Mouse (Mus musculus) neural tube, embryonic 12.5 days (tissue): ENCODE measurements around the gene Grik5. TPM values are rescaled to one million over a fixed set of nuclear protein-coding genes. Genes with fewer than 3 reads are reported as not detected.

ENCODE experiments used
- ATAC-seq: fragments of 200-750 bp; cut with Nextera tagmentation; 2 replicates; pipeline ENCODE4 v1.8.0; 2017; ENCODE audit warnings: low read depth, mild to moderate bottlenecking, moderate TSS enrichment, moderate library complexity; ENCODE audit not compliant: low FRiP score
- H3K27ac ChIP-seq: fragments of 300-500 bp; sonication (generic); 2 replicates; pipeline ENCODE4 v1.5.1; 2016
- H3K27me3 ChIP-seq: fragments of 300-500 bp; sonication (generic); replicated peaks from 2 replicates; pipeline ENCODE4 v1.6.1; 2016; ENCODE audit warnings: mild to moderate bottlenecking
- H3K36me3 ChIP-seq: fragments of 300-500 bp; sonication (generic); 2 replicates; pipeline ENCODE4 v1.6.1; 2016; ENCODE audit warnings: mild to moderate bottlenecking
- H3K4me1 ChIP-seq: fragments of 300-500 bp; sonication (generic); 2 replicates; pipeline ENCODE4 v1.6.1; 2016
- H3K4me2 ChIP-seq: fragments of 300-500 bp; sonication (generic); replicated peaks from 2 replicates; pipeline ENCODE4 v1.6.1; 2016; ENCODE audit warnings: mild to moderate bottlenecking
- H3K4me3 ChIP-seq: fragments of 300-500 bp; sonication (generic); 2 replicates; pipeline ENCODE4 v1.5.1; 2016
- H3K9ac ChIP-seq: fragments of 300-500 bp; sonication (generic); 2 replicates; pipeline ENCODE4 v1.6.1; 2016; ENCODE audit warnings: mild to moderate bottlenecking
- H3K9me3 ChIP-seq: fragments of 300-500 bp; sonication (generic); 2 replicates; pipeline ENCODE4 v1.6.1; 2016; ENCODE audit warnings: mild to moderate bottlenecking
- WGBS: fragments of 180-500 bp; shearing (Covaris S2); methylation state at CpG from one replicate; pipeline ENCODE4 v1.1.7; 2016; 5-methylcytosine and 5-hydroxymethylcytosine counted together
- polyA plus RNA-seq: library from polyadenylated mRNA; unstranded; fragments of >200 nt; fragmentation: Nextera tagmentation; extraction: Ambion mirVana; gene quantifications from 2 replicates; pipeline ENCODE4 v1.2.1, GENCODE M21; 2016

The Grik5 gene
- polyA plus RNA-seq, 1 experiment from 2014 or later: 19.5 TPM

- peak overlapping the region; percentile 94 for H3K9ac ChIP-seq
- WGBS: under 1% methylated on average over 56 of the region's 56 CpGs
- ATAC-seq: peak; percentile 95
- H3K27me3 ChIP-seq: no peaks in the 10 kb centered on the region
- peak overlapping the region; percentile 63 for H3K4me2 ChIP-seq
- peaks cover 25% of the 10 kb centered on the region for H3K36me3 ChIP-seq
- H3K27ac ChIP-seq: peak overlapping the region; percentile 87
- H3K4me1 ChIP-seq: peaks cover 45% of the 10 kb centered on the region
- no peaks in the 10 kb centered on the region for H3K9me3 ChIP-seq
- peak overlapping the region; percentile 94 for H3K4me3 ChIP-seq
Measured at GRCm38 (mm10) chr7:25076663-25077413, 4.7 kb upstream of the Grik5 start.

- Histone ChIP-seq H3K4me1 (peaks cover 50% of the 10 kb centered on the region), H3K9me3 (no peaks in the 10 kb centered on the region), H3K4me3 (peak overlapping the region; percentile 33), H3K36me3 (peaks cover 20% of the 10 kb centered on the region), H3K9ac (peak overlapping the region; percentile 52), H3K27me3 (no peaks in the 10 kb centered on the region), H3K27ac (peak overlapping the region; percentile 83), H3K4me2 (peak overlapping the region; percentile 63)
- no peak for ATAC-seq
- 23% methylated on average over 7 of the region's 7 CpGs for WGBS
Measured at GRCm38 (mm10) chr7:25076296-25076662, 4.1 kb upstream of the Grik5 start.

GRCm38 (mm10) chr7:25073924-25074323 lies 1.8 kb upstream of the Grik5 start:
- Histone ChIP-seq H3K36me3 (no peaks in the 10 kb centered on the region), H3K9ac (no peak overlapping the region), H3K27ac (no peak overlapping the region), H3K4me1 (peaks cover 64% of the 10 kb centered on the region), H3K4me3 (no peak overlapping the region), H3K4me2 (no peak overlapping the region; the same call in 1 of the 2 replicates), H3K27me3 (no peaks in the 10 kb centered on the region), H3K9me3 (no peaks in the 10 kb centered on the region)
- ATAC-seq: no peak
- WGBS: 85% methylated on average over 8 of the region's 8 CpGs

- no peaks in the 10 kb centered on the region for H3K9me3 ChIP-seq
- H3K4me3 ChIP-seq: peak overlapping the region; percentile 56
- ATAC-seq: 0 out of 2 replicates have a peak, but pooled peaks have one; percentile 11
- peak overlapping the region; percentile 83 for H3K9ac ChIP-seq
- H3K4me1 ChIP-seq: peaks cover 64% of the 10 kb centered on the region
- peak overlapping the region; percentile 96 for H3K4me2 ChIP-seq
- peak overlapping the region; percentile 82 for H3K27ac ChIP-seq
- H3K27me3 ChIP-seq: no peaks in the 10 kb centered on the region
- H3K36me3 ChIP-seq: peaks cover 7% of the 10 kb centered on the region
- under 1% methylated on average over 22 of the region's 33 CpGs for WGBS
Measured at GRCm38 (mm10) chr7:25072716-25073390, 707 bp upstream of the Grik5 start.

- ATAC-seq: peak; percentile 49; the same call in 1 of the 2 replicates
- H3K9me3 ChIP-seq: no peaks in the 10 kb centered on the region
- H3K36me3 ChIP-seq: peaks cover 42% of the 10 kb centered on the region
- H3K4me3 ChIP-seq: no peak overlapping the region
- H3K4me2 ChIP-seq: peak overlapping the region; percentile 96
- WGBS: 12% methylated on average over 2 of the region's 2 CpGs
- H3K9ac ChIP-seq: 0 out of 2 replicates have a peak overlapping the region, but pooled peaks have one; percentile 13
- H3K27ac ChIP-seq: no peak overlapping the region
- H3K27me3 ChIP-seq: no peaks in the 10 kb centered on the region
- peaks cover 49% of the 10 kb centered on the region for H3K4me1 ChIP-seq
Measured at GRCm38 (mm10) chr7:25068724-25069123, 3.4 kb downstream of the Grik5 start.

DNA sequence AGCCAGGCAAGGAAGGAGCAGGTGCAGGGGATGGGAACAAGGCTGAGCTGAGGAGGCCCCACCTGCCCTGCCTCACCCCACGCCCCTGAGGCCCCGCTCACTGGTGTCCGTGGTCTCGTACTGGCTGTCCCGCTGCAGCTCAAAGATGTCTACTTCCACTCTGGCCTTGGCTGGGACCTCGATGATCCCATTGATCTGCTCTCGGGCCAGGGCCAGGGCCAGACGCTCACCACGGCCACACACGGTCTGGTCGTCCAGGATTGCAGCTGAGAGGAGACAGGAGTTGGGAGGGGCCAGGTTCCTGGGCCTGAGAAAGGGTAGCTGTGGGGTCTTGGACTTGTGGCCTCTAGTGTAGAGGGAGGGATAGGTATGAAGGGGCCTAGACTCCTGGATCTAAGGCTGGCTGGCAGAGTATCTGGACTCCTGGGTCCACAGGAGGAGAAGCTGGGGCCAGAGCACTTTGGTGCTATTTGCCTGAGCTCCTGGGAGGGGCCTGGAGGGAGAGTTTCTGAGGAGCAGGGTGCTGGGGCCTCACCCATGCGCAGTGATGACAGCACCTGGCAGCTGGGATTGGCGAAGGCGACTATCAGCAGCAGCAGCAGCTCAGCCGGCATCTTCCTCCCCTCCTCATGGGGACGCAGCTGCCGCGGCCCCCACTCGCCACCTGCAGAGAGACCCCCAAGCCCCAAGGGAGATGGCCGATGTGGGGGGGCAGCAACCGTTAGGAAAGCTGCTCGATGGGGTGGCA lies 4.1 kb downstream of the Grik5 start:
- ATAC-seq: no peak
- Histone ChIP-seq H3K36me3 (peaks cover 48% of the 10 kb centered on the region), H3K27ac (no peak overlapping the region), H3K4me2 (peak overlapping the region; percentile 96), H3K9me3 (no peaks in the 10 kb centered on the region), H3K27me3 (no peaks in the 10 kb centered on the region), H3K4me1 (peaks cover 42% of the 10 kb centered on the region), H3K4me3 (no peak overlapping the region), H3K9ac (0 out of 2 replicates have a peak overlapping the region, but pooled peaks have one; percentile 13)
- WGBS: 80% methylated on average over 22 of the region's 22 CpGs

- WGBS: 83% methylated on average over 7 of the region's 7 CpGs
- Histone ChIP-seq H3K4me2 (no peak overlapping the region), H3K27me3 (no peaks in the 10 kb centered on the region), H3K9me3 (no peaks in the 10 kb centered on the region), H3K36me3 (peaks cover 56% of the 10 kb centered on the region), H3K4me1 (peaks cover 38% of the 10 kb centered on the region), H3K9ac (no peak overlapping the region), H3K4me3 (no peak overlapping the region), H3K27ac (no peak overlapping the region)
- no peak for ATAC-seq
Measured at GRCm38 (mm10) chr7:25067338-25067737, 4.8 kb downstream of the Grik5 start.

- H3K4me2 ChIP-seq: no peak overlapping the region
- ATAC-seq: no peak
- no peak overlapping the region for H3K9ac ChIP-seq
- H3K36me3 ChIP-seq: peaks cover 85% of the 10 kb centered on the region
- no peaks in the 10 kb centered on the region for H3K9me3 ChIP-seq
- no peak overlapping the region for H3K4me3 ChIP-seq
- peaks cover 10% of the 10 kb centered on the region for H3K4me1 ChIP-seq
- H3K27ac ChIP-seq: no peak overlapping the region
- 90% methylated on average over 8 of the region's 8 CpGs for WGBS
- no peaks in the 10 kb centered on the region for H3K27me3 ChIP-seq
Measured at GRCm38 (mm10) chr7:25063900-25064299, 8.2 kb downstream of the Grik5 start.

DNA sequence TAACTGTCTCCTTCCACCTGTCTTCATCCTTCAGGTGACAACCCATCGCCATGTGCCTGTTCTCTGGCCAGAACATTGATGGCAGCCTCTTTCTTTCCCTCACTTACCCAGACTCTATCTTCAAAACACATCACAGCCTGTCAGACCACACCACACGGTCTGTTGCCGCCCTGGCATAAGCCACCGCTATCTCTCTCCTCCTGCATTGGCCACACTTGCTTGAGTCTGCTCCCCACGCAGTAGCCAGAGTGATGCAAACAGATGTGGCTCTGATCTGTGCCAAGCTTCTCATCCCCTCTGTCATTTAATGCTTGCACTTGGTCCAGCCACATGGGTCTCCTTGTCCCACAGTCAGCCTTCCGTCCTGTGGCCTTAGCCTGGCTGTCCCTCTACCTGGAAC lies 8.8 kb downstream of the Grik5 start:
- H3K4me3 ChIP-seq: no peak overlapping the region
- no peak overlapping the region for H3K9ac ChIP-seq
- no peak for ATAC-seq
- H3K4me1 ChIP-seq: peaks cover 5% of the 10 kb centered on the region
- 96% methylated on average over 6 of the region's 6 CpGs for WGBS
- H3K4me2 ChIP-seq: no peak overlapping the region
- H3K9me3 ChIP-seq: no peaks in the 10 kb centered on the region
- H3K27me3 ChIP-seq: no peaks in the 10 kb centered on the region
- H3K36me3 ChIP-seq: peaks cover 89% of the 10 kb centered on the region
- no peak overlapping the region for H3K27ac ChIP-seq

GRCm38 (mm10) chr7:25058836-25059235 lies 13.3 kb downstream of the Grik5 start:
- H3K36me3 ChIP-seq: peaks cover 93% of the 10 kb centered on the region
- H3K4me1 ChIP-seq: no peaks in the 10 kb centered on the region
- no peak for ATAC-seq
- H3K27me3 ChIP-seq: no peaks in the 10 kb centered on the region
- H3K27ac ChIP-seq: no peak overlapping the region
- H3K9ac ChIP-seq: no peak overlapping the region
- WGBS: 95% methylated on average over 14 of the region's 14 CpGs
- no peak overlapping the region for H3K4me2 ChIP-seq
- no peak overlapping the region for H3K4me3 ChIP-seq
- no peaks in the 10 kb centered on the region for H3K9me3 ChIP-seq

DNA sequence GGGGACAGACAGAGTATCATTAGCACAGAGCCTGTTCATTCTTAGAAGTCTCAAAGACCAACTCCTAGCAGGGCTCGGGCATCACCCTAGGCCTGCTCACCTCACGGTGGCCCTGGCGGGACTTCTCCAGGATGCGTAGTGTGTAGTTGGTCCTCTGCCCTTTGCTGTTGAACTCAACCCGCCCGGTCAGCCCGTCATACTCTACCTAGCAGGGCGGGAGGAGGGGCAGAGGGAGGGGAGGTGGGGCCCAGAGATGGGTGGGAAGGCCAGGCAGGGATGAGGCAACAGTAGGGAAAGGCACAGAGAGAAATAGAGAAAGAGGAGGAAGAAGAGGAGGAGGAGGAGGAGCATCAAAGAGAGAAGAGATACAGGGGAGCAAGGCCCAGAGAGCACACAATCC lies 13.8 kb downstream of the Grik5 start:
- H3K4me3 ChIP-seq: no peak overlapping the region
- H3K27ac ChIP-seq: no peak overlapping the region
- H3K4me2 ChIP-seq: no peak overlapping the region
- ATAC-seq: no peak
- H3K4me1 ChIP-seq: no peaks in the 10 kb centered on the region
- no peaks in the 10 kb centered on the region for H3K27me3 ChIP-seq
- 93% methylated on average over 8 of the region's 8 CpGs for WGBS
- peaks cover 92% of the 10 kb centered on the region for H3K36me3 ChIP-seq
- no peak overlapping the region for H3K9ac ChIP-seq
- no peaks in the 10 kb centered on the region for H3K9me3 ChIP-seq

DNA sequence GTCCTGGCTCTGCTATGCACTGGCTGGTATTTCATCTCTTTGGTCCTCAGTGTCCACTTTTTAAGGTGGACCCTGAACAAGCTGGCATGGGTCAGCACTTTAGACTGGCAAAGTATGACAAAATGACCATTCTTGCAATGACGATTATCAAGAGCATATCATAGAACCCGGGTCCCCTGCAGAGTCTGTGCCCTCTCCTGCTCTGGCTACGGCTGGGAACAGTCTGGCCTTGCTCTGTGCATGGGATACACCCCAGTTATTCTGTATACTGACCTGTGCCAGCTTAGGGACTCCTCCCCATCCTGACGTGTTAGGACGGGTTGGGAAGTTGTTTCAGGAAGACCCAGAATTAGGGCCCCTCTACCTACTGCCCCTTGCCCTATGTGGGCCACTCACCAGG lies 14.3 kb downstream of the Grik5 start:
- 96% methylated on average over 5 of the region's 5 CpGs for WGBS
- no peak overlapping the region for H3K4me2 ChIP-seq
- no peak overlapping the region for H3K27ac ChIP-seq
- H3K36me3 ChIP-seq: peaks cover 92% of the 10 kb centered on the region
- no peaks in the 10 kb centered on the region for H3K27me3 ChIP-seq
- H3K4me3 ChIP-seq: no peak overlapping the region
- no peaks in the 10 kb centered on the region for H3K4me1 ChIP-seq
- no peaks in the 10 kb centered on the region for H3K9me3 ChIP-seq
- H3K9ac ChIP-seq: no peak overlapping the region
- no peak for ATAC-seq
